Mouse (Mus musculus): ENCODE results near the gene Slc25a45.

DNA sequence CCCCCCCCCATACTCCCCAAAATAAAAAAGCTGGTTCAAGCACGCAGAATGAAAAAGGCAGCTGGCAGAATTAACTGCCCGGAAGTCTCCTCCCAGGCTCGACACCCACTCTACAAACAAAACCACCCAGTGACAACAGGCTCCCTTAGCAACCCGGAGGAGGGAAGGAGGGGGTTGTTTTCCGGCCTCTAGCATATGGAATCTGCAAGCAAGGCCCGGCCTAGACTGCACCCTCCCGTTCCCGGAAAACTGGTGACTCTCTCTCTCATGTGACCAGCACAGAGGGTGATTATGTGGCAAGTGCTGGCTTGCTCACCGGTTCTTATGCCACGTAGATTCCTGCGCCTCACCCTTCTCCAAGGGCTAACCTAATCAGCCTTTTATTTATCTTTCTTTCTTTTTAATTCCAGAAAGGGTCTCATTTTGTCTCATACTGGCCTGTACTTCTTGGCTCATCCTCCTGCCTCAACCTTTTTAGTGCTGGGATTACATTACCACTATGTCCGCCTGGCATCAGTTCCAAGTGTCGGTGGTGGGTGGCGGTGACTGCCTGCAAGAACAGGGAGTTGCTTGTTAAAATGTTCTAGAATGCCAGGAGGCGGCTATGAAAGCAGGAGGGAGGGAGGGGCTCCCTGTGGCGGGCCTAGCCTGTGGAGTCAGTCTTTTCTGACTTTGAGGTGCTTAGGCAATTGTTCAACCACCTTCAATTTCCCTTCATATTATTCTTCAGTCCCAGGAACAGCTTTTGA lies 30.9 kb upstream of the Slc25a45 start:
- TF ChIP-seq POLR2A (IDR thresholded peaks at IDR 0.05; ENCODE audit: control insufficient read depth, low read depth, low read length) (no peak), CTCF (IDR thresholded peaks at IDR 0.05; ENCODE audit: control insufficient read depth, insufficient read depth, insufficient replicate concordance, low read depth, low read length) (no peak)
